Comparison of ENCODE assay signal across 16 mouse cellular contexts in genomic region chr1:172497428-172497827, GRCm38 (mm10). TPM values are rescaled to one million over a fixed set of nuclear protein-coding genes. Genes with fewer than 3 reads are reported as not detected.
"Had no signal": no experiment of that assay in that cellular context is flagged by ENCODE, and none has a peak within 500 bp of the region (broad histone marks: within the 10 kb centered on the region; RNA-seq: fewer than 3 reads in every experiment).

No protein-coding gene starts in this region.

- H3K27me3 ChIP-seq: stomach, embryonic 15.5 days had no signal

- H3K9ac ChIP-seq: neural tube, embryonic 13.5 days; stomach, embryonic 15.5 days had no signal

- H3K9me3 ChIP-seq: neural tube, embryonic 13.5 days; stomach, embryonic 15.5 days had no signal

- H3K4me2 ChIP-seq: neural tube, embryonic 13.5 days; stomach, embryonic 15.5 days had no signal

- DNase-seq: retina, postnatal 1 day; right cerebral cortex, adult 18-20 months; right cerebral cortex, postnatal 14 days; right cerebral cortex, postnatal 25 days; right cerebral cortex, postnatal 4 days; spleen, adult 18-20 months; thymus, adult 18-20 months; thymus, adult 2 months; thymus, postnatal 14 days; thymus, postnatal 25 days; thymus, postnatal 36 days; thymus, postnatal 4 days had no signal

- H3K4me3 ChIP-seq: neural tube, embryonic 13.5 days; stomach, embryonic 15.5 days had no signal

- H3K27ac ChIP-seq: neural tube, embryonic 13.5 days; stomach, embryonic 15.5 days; stomach, postnatal 0 days had no signal

RNA-seq across cellular contexts. Expression of gene Slamf9, which starts 22.3 kb away (rescaled TPM):
- polyA plus RNA-seq: neural tube, embryonic 13.5 days had no signal

RNA-seq across cellular contexts. Expression of gene Vsig8, which starts 58.3 kb away (rescaled TPM):
- total RNA-seq: neutrophil, adult 5-6 weeks had no signal
